Mouse (Mus musculus): ENCODE results near the gene Pilrb1. TPM values are rescaled to one million over a fixed set of nuclear protein-coding genes. Genes with fewer than 3 reads are reported as not detected.
A peak's percentile ranks its signal among the peaks of the same experiment; 100 is the strongest.
"Not testable (repeated sequence)": the region's sequence is repeated elsewhere in the genome, so short reads cannot be mapped to it uniquely, and the experiment has no call there.

The Pilrb1 gene
- 10 to 100 TPM in 16 of 26 experiments, 1 to 10 TPM in 10; 1.4 to 64.1 (median 16.3) TPM for total RNA-seq (2018; cell fraction: chromatin; rRNA removed)
- 10 to 100 TPM in 13 of 26 experiments, 1 to 10 TPM in 13; 2.0 to 33.1 (median 10.0) TPM for total RNA-seq (2018; cell fraction: cytosol; rRNA removed)
- total RNA-seq (2018; cell fraction: nucleus; rRNA removed) = 10 to 100 TPM in 24 of 26 experiments, 1 to 10 TPM in 2; 4.3 to 95.8 (median 29.3) TPM
- 7.2 to 9.0 TPM (median 7.9 TPM) in 3 replicates for polyA plus RNA-seq (2018)

- not testable (repeated sequence) for H3K36me3 ChIP-seq (ENCODE audit: inconsistent target); H3K79me2 ChIP-seq (ENCODE audit: inconsistent target); H3K4me3 ChIP-seq (ENCODE audit: inconsistent target)
- peak within 1 kb of the TSS; percentile 59 for H3K27ac ChIP-seq
- 75% methylated on average over 1 of the region's 2 CpGs for WGBS (ENCODE audit: missing documents)
Observed at GRCm38 (mm10) chr5:137857960-137858710, at the start of gene Pilrb1. Pilrb1 (minus strand) TSS chr5:137858106.

- H3K36me3 ChIP-seq (ENCODE audit: inconsistent target) = no peaks in the 10 kb centered on the region
- H3K27ac ChIP-seq = no peak overlapping the region
- WGBS (ENCODE audit: missing documents) = 40% methylated on average over 1 of the region's 1 CpGs
- H3K4me3 ChIP-seq (ENCODE audit: inconsistent target) = no peak overlapping the region
- no peaks in the 10 kb centered on the region for H3K79me2 ChIP-seq (ENCODE audit: inconsistent target)
Observed at GRCm38 (mm10) chr5:137897812-137898211, 39.9 kb upstream of the Pilrb1 start.

- H3K79me2 ChIP-seq (ENCODE audit: inconsistent target) = no peaks in the 10 kb centered on the region
- H3K36me3 ChIP-seq (ENCODE audit: inconsistent target) = no peaks in the 10 kb centered on the region
- H3K4me3 ChIP-seq (ENCODE audit: inconsistent target) = no peak overlapping the region
- WGBS (ENCODE audit: missing documents) = 29% methylated on average over 1 of the region's 1 CpGs
- H3K27ac ChIP-seq = no peak overlapping the region
Observed at GRCm38 (mm10) chr5:137892954-137893353, 35.0 kb upstream of the Pilrb1 start.

DNA sequence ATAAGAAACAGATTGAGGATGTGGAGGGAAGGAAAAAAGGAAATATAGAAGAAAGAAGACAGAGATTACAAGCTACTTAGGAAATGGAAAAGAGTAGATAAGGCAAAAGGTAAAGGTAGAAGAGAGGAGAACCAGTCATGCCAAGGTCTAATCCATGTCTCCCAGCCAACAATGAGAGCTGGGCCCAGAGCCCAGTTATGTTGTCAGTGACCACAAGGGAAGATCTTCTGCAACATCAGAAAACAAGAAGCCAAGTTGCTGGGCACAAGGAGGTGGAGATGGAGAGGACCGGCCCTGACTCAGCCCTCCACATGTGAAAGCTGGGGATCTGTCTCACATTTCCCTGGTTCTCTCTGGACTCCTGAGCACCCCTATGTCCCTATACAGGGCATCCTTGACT is 29.8 kb upstream of the Pilrb1 start:
- H3K79me2 ChIP-seq (ENCODE audit: inconsistent target) = no peaks in the 10 kb centered on the region

DNA sequence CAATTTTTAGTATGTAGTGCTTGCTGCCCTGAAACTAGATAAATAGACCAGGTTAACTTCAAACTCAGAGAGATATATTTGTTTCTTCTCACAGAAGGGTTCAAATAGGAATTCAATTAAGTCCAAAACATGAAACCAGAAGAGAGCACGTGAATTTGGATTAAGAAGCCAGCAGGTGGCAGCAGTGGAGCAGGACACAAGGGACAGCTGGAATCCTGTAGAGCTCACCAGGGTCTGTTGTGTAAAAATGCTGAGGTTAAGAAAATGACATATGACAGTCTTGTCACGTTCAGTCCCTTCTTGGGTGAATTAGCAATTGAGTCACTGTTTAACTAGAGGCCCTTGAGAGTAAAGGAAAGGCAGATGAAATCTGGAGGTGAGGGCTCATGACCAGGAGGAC is 28.0 kb upstream of the Pilrb1 start:
- Histone ChIP-seq H3K36me3 (ENCODE audit: inconsistent target) (no peaks in the 10 kb centered on the region), H3K27ac (no peak overlapping the region), H3K79me2 (ENCODE audit: inconsistent target) (no peaks in the 10 kb centered on the region), H3K4me3 (ENCODE audit: inconsistent target) (no peak overlapping the region)
- WGBS (ENCODE audit: missing documents) = 0% methylated on average over 2 of the region's 2 CpGs

More for the DNA sequence above, 29.8 kb upstream of the Pilrb1 start:
- Histone ChIP-seq H3K4me3 (ENCODE audit: inconsistent target) (no peak overlapping the region), H3K36me3 (ENCODE audit: inconsistent target) (no peaks in the 10 kb centered on the region), H3K27ac (no peak overlapping the region)
- 86% methylated on average over 1 of the region's 1 CpGs for WGBS (ENCODE audit: missing documents)

GRCm38 (mm10) chr5:137883345-137883744 is 25.4 kb upstream of the Pilrb1 start:
- H3K27ac ChIP-seq = peak overlapping the region; percentile 68
- H3K4me3 ChIP-seq (ENCODE audit: inconsistent target) = no peak overlapping the region
- no peaks in the 10 kb centered on the region for H3K79me2 ChIP-seq (ENCODE audit: inconsistent target)
- 21% methylated on average over 3 of the region's 3 CpGs for WGBS (ENCODE audit: missing documents)
- H3K36me3 ChIP-seq (ENCODE audit: inconsistent target) = no peaks in the 10 kb centered on the region

DNA sequence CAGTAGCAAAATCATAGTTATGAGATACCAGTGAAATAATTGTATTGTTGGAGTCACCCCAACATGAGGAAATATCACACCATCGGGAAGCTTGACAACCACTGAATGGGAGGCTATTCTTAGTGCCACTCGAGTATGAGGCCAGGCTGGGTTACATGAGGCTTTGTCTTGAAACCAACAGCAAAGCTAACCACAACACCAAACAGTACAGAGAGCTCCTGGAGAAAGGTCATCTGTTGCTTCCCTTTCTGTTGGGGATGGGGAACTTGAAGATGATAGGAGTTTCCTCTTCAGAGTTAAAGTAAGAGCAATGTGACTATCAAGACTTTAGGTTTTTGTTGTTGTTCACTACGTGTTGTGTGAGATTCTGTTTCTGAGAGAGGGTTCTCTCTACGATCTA is 25.0 kb upstream of the Pilrb1 start:
- Histone ChIP-seq H3K27ac (peak overlapping the region; percentile 68), H3K4me3 (ENCODE audit: inconsistent target) (no peak overlapping the region), H3K36me3 (ENCODE audit: inconsistent target) (no peaks in the 10 kb centered on the region), H3K79me2 (ENCODE audit: inconsistent target) (no peaks in the 10 kb centered on the region)
- WGBS (ENCODE audit: missing documents) = 6% methylated on average over 4 of the region's 4 CpGs

DNA sequence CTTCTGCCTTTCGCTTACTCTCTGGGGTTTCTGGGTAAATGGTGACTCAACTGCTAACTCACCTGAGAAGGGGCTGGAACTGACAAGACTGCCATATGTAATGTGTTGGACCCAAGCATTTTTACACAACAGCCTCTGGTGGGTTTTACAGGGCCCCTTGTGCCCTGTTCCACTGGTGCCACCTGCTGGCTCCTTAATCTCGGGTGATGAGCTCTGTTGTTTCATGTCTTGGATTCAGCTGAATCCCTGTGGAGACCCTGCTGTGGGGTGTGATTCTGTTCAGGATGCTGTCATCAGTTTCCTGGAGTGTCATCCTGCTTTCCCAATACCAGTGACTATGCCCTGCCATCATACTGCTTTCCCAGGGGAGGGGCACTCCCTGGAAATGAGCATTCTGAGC is 20.0 kb upstream of the Pilrb1 start:
- Histone ChIP-seq H3K79me2 (ENCODE audit: inconsistent target) (no peaks in the 10 kb centered on the region), H3K36me3 (ENCODE audit: inconsistent target) (no peaks in the 10 kb centered on the region), H3K4me3 (ENCODE audit: inconsistent target) (no peak overlapping the region), H3K27ac (no peak overlapping the region)
- 49% methylated on average over 2 of the region's 2 CpGs for WGBS (ENCODE audit: missing documents)

- WGBS (ENCODE audit: missing documents) = 93% methylated on average over 2 of the region's 2 CpGs
- H3K27ac ChIP-seq = no peak overlapping the region
- H3K36me3 ChIP-seq (ENCODE audit: inconsistent target) = no peaks in the 10 kb centered on the region
- H3K4me3 ChIP-seq (ENCODE audit: inconsistent target) = no peak overlapping the region
- no peaks in the 10 kb centered on the region for H3K79me2 ChIP-seq (ENCODE audit: inconsistent target)
Observed at GRCm38 (mm10) chr5:137875054-137875453, 17.1 kb upstream of the Pilrb1 start.

GRCm38 (mm10) chr5:137872381-137872702 is 14.4 kb upstream of the Pilrb1 start:
- not testable (repeated sequence) for H3K4me3 ChIP-seq (ENCODE audit: inconsistent target); H3K36me3 ChIP-seq (ENCODE audit: inconsistent target); H3K79me2 ChIP-seq (ENCODE audit: inconsistent target)
- H3K27ac ChIP-seq = peak overlapping the region; percentile 65
- 50% methylated on average over 1 of the region's 1 CpGs for WGBS (ENCODE audit: missing documents)

DNA sequence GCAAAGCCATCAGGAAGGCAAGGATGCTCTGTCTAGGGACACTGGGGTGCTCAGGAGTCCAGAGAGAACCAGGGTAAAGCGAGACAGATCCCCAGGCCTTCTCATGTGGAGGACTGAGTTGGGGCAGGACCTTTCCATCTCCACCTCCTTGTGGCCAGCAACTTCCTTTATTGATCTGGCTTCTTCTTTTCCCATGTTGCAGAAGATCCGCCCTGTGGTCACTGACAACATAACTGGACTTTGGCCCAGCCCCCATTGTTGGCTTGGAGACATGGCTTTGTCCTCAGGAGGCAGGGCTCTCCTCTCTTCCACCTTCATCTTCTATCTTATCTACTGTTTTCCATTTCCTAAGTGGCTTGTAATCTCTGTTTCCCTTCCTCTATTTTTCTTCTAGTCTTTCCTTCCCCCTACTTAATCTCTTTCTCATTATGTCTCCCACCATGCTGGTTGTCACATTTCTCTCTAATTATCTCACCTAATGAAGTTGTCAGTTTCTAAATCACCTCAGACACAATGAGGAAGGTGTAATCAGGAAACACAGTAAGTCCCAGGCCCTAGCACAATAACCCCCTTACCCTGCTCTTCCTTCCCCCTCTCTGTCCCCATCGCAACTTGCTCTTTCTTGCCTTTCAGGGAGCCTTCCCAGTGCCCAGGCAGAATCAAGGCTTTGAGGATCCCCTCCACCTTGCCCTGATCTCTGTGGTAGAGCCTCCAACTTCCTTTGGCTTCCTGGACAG is 13.9 kb upstream of the Pilrb1 start, which contains the start of gene Pilrb2:
Gene Pilrb2, minus strand, starts transcription at position 172 of the 737 bp plus-strand sequence.
- 33% methylated on average over 2 of the region's 3 CpGs for WGBS (ENCODE audit: missing documents)
- peak within 1 kb of the TSS; percentile 65 for H3K27ac ChIP-seq
- H3K36me3 ChIP-seq (ENCODE audit: inconsistent target); H3K79me2 ChIP-seq (ENCODE audit: inconsistent target): not testable (repeated sequence)
- H3K4me3 ChIP-seq (ENCODE audit: inconsistent target) = peak within 1 kb of the TSS; percentile 9; the same call in 1 of the 2 replicates

DNA sequence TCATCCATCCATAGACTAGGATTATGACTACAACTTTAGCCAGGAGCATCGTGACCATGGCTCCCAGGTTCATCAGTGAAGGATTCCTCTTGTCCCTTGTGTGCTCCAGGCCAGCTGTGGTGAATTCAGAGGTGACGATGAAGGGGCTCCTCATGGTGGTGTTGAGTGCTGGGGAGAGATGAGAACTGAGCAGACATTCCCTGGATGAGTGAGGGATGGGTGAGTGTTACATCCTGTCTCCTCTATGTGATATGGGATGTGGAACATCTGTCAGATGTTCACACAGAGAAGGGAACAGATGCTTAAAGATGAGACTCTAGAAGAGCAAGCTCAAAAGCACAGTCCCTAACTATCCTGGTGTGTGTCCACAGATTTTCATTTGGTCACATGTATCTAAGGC is 10.7 kb upstream of the Pilrb1 start:
- H3K4me3 ChIP-seq (ENCODE audit: inconsistent target); H3K79me2 ChIP-seq (ENCODE audit: inconsistent target); H3K27ac ChIP-seq; H3K36me3 ChIP-seq (ENCODE audit: inconsistent target): not testable (repeated sequence)
- WGBS (ENCODE audit: missing documents) = no CpG with 5 or more reads among the region's 2 CpGs

- H3K36me3 ChIP-seq (ENCODE audit: inconsistent target); H3K4me3 ChIP-seq (ENCODE audit: inconsistent target); H3K79me2 ChIP-seq (ENCODE audit: inconsistent target): not testable (repeated sequence)
- 86% methylated on average over 1 of the region's 1 CpGs for WGBS (ENCODE audit: missing documents)
- H3K27ac ChIP-seq = peak overlapping the region; percentile 46
Observed at GRCm38 (mm10) chr5:137864008-137864407, 6.1 kb upstream of the Pilrb1 start.

DNA sequence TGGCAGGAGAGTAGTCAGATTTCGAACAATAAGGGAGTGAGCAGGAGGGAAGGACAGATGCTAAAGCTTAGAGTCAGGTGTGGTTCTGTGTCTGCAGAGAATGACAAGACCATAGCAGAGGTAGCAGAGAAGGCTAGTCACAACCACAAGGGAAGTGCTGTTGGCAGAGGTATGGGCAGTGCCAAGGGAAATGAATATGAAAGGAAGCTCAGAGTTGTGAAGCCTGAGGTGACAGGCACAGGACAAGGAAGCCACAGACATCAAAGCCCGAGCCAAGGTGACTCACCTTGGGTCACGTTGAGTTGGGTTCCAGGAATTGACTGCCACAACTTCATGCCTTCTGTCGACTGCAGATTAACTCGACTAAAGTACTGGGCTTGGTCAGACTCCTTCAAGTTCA is 1.0 kb downstream of the Pilrb1 start:
- H3K27ac ChIP-seq; H3K4me3 ChIP-seq (ENCODE audit: inconsistent target); H3K79me2 ChIP-seq (ENCODE audit: inconsistent target); H3K36me3 ChIP-seq (ENCODE audit: inconsistent target): not testable (repeated sequence)
- WGBS (ENCODE audit: missing documents) = 23% methylated on average over 5 of the region's 5 CpGs

DNA sequence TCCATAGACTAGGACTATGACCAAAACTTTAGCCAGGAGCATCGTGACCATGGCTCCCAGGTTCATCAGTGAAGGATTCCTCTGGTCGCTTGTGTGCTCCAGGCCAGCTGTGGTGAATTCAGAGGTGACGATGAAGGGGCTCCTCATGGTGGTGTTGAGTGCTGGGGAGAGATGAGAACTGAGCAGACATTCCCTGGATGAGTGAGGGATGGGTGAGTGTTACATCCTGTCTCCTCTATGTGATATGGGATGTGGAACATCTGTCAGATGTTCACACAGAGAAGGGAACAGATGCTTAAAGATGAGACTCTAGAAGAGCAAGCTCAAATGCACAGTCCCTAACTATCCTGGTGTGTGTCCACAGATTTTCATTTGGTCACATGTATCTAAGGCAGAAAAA is 3.0 kb downstream of the Pilrb1 start:
- not testable (repeated sequence) for H3K27ac ChIP-seq; H3K36me3 ChIP-seq (ENCODE audit: inconsistent target); H3K79me2 ChIP-seq (ENCODE audit: inconsistent target); H3K4me3 ChIP-seq (ENCODE audit: inconsistent target)
- 100% methylated on average over 2 of the region's 3 CpGs for WGBS (ENCODE audit: missing documents)
